ENCODE assay signal across 7 mouse cellular contexts in genomic region chrX:72274659-72275371, GRCm38 (mm10). TPM values are rescaled to one million over a fixed set of nuclear protein-coding genes. Genes with fewer than 3 reads are reported as not detected.
DNase-seq lines count a peak whose midpoint lies in the region; ATAC-seq and TF ChIP-seq lines count a peak whose summit lies in the region.

Gabre (minus strand) TSS chrX:72274803.

- H3K4me3 ChIP-seq in cortical plate, adult 2 months (ENCODE audit: insufficient read depth, low read length), result peak within 1 kb of the TSS; percentile 17
- H3K4me3 ChIP-seq in lung, embryonic 14.5 days (ENCODE audit: low read depth, low read length), result peak within 1 kb of the TSS; percentile 41

- peak within 1 kb of the TSS; percentile 67 for H3K4me2 ChIP-seq in lung, embryonic 14.5 days

- H3K27ac ChIP-seq in cortical plate, adult 2 months (ENCODE audit: insufficient read depth, low read length), result no peak within 1 kb of the TSS
- no peak within 1 kb of the TSS for H3K27ac ChIP-seq in lung, embryonic 14.5 days (ENCODE audit: low read depth)

- no peaks in the 10 kb centered on the region for H3K4me1 ChIP-seq in cortical plate, adult 2 months (ENCODE audit: control insufficient read depth, insufficient read depth, low read length)
- H3K4me1 ChIP-seq in lung, embryonic 14.5 days (ENCODE audit: insufficient read depth), result no peaks in the 10 kb centered on the region

- no peaks in the 10 kb centered on the region for H3K9me3 ChIP-seq in lung, embryonic 14.5 days (ENCODE audit: low read depth, low read length)

- peak; percentile 92 for ATAC-seq in lung, embryonic 14.5 days (ENCODE audit: insufficient read depth)

- no peaks in the 10 kb centered on the region for H3K27me3 ChIP-seq in lung, embryonic 14.5 days (ENCODE audit: insufficient read depth, low read length)

- no peak for TF ChIP-seq CTCF in cortical plate, adult 2 months (IDR thresholded peaks at IDR 0.05; ENCODE audit: extremely low read depth, insufficient read depth, low read length)
- no peak for TF ChIP-seq CTCF in lung, embryonic 14.5 days (IDR thresholded peaks at IDR 0.05; ENCODE audit: low read depth)

- DNase-seq in ZHBTc4 (ENCODE audit: low read depth, low spot score), result peak; percentile 78
- peak; percentile 35 to 59 for DNase-seq in heart, adult 18-20 months
- peak; percentile 4 for DNase-seq in kidney, adult 11 months
- peak; percentile 63 for DNase-seq in lung, embryonic 14.5 days
- peak; percentile 78 for DNase-seq in retina, postnatal 1 day
- DNase-seq in T-cell, adult 2 months (ENCODE audit: low spot score), result no peak

- H3K36me3 ChIP-seq in lung, embryonic 14.5 days (ENCODE audit: insufficient read depth), result no peaks in the 10 kb centered on the region

- 7% methylated on average over 30 of the region's 36 CpGs for WGBS in lung, embryonic 14.5 days

- peak within 1 kb of the TSS; percentile 44 for H3K9ac ChIP-seq in lung, embryonic 14.5 days

- TF ChIP-seq POLR2A in cortical plate, adult 2 months (IDR thresholded peaks at IDR 0.05; ENCODE audit: extremely low read depth, insufficient read depth, low read length), result no peak

RNA-seq across cellular contexts. Expression of gene Gabre, which starts in this region (rescaled TPM):
- polyA plus RNA-seq in cortical plate, adult 2 months (2012; rRNA removed), result 0.06 and 0.15 TPM in 2 replicates
- total RNA-seq in heart, adult 18-20 months (2021), result under 1 TPM; 0.35 to 0.59 TPM
- polyA plus RNA-seq in lung, embryonic 14.5 days (2014; fragmentation: Nextera tagmentation; extraction: Ambion mirVana), result 2.3 TPM in 2 replicates

Comparison
In these comparisons a context has a peak if more than half of its experiments do, and no peak if none do; other contexts are left out.
1. Peak in DNase-seq in heart, adult 18-20 months; RNA of the gene not detected or under 1 TPM.